Mouse (Mus musculus) testis, postnatal 10 days (tissue): ENCODE results near the gene Tie1.
A peak's percentile ranks its signal among the peaks of the same experiment; 100 is the strongest.

ENCODE experiments used
- DNase-seq: peaks from one replicate; pipeline ENCODE4 v3.0.0; 2021; ENCODE audit warnings: low spot score

Tie1 gene

DNA sequence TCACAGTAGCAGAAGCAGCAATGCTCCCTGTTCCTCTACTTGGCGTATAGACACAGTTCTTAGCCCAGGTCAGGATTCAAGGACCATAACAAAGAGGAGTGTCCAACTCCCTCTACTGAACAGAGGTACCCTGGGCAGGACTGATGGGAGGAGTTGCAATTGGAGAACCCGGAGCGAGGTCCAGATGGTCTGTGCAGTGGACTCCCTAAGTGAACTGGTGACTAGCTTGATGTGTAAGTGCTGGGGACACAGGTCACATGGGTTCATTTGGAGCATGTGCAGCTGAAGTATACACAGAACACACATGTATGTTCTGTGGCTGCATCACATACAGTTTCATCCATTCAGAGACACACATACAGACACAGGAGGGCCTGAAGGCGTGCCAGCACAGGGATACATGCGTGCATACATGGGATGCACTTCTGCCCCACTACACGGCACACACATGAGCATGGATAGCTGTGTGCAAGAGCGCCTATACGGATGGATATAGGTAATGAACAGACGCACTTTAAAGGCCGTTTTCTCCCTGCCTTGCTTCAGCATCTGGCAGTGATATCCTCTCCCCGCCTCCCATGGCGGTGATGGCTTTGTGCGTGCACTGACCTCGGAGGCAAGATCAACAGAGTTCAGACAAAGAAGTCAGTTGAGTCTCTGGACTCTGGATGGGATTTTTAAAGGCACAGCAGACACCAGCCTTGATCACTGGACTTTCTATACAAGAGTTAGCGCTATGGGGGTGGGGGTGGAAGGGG lies 12.9 kb downstream of the Tie1 start:
- DNase-seq, result no peak

DNA sequence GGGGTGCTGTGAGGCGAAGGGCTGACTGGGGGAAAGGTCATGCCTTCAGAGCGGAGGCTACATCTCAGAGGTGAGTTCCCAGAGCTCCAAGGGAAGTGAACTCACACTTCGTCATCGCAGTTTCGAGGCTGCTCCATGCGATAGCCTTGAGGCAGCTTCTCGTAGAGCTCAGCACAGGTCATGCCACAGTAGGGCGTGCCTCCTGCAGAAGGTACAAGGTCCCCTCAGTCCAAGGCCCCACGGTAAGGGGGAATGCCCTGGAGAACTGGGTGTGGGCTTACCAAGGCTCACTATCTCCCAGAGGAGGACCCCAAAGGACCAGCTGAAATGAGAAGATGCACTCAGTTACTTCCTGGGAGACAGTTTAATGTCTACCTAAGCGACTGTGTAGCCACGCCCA lies 17.2 kb downstream of the Tie1 start:
- no peak for DNase-seq

DNA sequence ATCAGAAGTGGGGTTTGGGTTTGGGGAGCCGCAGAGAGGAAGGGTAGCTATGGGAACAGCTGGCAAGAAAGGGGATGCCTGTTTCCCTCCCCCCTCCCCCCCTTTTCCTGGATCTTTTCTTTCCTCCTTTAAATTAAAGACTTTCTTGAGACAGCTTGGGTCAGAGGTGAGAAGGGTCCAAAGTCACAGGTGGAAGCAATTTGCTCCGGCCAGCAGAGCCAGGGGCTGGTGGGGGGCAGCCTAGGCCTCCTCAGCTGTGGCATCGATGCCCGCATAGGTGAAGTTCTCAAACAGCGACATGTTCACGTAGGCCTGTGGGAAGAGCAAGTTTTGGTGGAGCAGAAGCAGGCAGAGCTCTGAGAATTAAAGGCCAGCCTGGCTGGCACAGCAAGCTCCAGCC lies 18.6 kb downstream of the Tie1 start:
- DNase-seq, result no peak

DNA sequence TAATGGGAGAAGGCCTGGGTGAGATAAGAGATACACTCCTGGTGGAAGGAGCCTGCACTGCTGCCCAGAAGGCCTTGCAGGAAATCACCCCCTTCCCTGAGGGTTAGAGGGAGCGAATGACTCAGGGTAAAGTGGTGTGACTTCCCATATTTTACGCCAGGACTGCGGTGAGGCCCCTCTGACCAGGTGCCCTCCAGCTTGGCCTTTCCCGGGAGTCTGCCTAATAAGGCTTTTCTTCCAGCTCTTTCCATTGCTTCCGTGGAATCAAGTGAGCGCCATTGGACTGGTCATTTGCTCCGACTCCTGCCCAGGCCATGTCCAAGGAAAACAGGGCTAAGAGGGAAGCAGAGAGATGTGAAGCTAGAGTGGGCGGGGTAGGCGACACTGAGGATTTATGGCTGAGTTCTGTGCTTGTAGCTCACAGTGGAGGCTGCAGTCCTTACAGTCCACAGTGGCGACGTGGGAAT lies 24.1 kb downstream of the Tie1 start:
- DNase-seq, result no peak

DNA sequence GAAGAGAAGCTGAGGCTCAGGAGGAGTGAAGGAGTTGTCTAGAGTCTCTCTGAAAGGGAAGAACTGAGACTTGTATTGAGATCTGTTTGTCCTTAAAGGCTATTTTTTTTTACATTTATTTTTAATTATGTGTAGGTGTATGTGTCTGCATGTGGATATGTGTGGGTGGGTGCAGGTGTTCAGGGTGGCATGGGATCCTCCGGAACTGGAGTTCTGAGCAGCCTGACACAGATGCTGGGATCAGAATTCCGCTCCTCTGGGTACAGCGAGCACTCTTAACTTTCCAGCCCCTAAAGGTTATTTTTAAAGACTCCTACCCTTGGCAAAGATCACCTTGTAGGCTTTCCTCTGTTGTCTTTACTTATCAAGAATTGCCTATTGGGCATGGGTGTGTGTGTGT lies 24.9 kb downstream of the Tie1 start:
- DNase-seq, result no peak

DNA sequence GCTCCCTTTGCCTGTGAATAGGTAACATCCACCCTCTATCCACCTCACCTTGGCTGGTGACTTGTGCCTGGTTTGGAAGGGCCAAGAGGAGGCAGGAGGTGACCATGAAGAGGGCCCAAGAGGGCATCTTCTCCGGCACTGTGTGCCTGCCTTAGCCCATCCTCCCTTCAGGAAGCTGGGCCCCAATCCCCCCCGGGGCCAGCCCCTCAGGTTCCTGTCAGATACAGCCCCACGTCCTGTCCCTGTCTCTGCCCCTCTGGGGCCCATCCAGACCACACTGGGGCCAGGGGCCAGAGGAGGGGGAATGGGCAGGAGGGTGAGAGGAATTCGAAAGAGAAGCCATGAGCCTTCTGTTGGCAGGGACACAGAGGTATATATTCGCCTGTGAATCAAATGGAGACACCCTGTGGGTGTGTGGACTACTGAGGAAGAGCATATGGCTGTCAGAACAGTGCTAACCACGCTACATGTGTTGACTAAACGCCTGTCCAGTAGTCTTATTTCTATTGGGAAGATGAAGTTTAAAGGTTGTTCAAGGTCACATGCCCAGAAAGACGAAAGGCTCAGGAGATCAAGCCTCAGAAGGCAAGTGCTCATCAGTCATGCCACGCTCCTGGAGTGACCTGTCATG lies 32.4 kb downstream of the Tie1 start, which contains the start of gene Mpl:
Gene Mpl, minus strand, starts transcription at position 169 of the 631 bp plus-strand sequence.
- DNase-seq, result no peak

DNA sequence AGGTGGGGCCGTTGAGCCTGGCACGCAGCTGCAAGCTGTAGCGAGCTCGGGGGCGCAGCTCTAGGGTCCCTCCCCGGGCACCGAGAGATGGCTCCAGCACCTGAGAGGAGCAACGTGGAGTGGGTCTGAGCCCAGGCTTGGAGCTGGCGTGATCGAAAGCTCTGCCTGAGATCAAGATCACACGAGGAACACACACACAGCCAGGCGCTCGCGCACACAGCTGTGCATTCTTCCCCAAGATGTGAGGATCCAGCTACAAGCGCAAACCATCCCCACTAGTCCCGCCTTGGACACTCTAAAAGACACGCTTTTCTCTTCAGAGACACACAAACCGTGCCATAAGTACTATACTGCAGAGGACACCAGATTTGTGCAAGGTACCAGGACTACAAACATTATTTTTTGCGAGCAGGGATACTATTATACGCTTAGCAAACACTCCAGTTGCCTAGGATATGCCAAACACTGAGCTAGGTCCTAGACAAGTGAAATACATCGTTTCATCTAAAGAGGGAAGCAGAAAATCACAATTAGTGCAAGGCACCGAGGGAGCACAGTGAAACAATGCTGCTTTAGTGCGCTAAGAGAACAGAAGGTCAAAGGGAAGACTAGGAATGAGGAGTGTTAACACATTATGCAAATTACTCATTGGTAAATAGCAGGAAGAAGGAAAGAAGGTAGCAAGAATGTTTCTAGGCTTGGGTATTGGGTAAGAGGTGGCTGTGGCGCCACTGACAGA lies 43.3 kb downstream of the Tie1 start:
- DNase-seq, result no peak

DNA sequence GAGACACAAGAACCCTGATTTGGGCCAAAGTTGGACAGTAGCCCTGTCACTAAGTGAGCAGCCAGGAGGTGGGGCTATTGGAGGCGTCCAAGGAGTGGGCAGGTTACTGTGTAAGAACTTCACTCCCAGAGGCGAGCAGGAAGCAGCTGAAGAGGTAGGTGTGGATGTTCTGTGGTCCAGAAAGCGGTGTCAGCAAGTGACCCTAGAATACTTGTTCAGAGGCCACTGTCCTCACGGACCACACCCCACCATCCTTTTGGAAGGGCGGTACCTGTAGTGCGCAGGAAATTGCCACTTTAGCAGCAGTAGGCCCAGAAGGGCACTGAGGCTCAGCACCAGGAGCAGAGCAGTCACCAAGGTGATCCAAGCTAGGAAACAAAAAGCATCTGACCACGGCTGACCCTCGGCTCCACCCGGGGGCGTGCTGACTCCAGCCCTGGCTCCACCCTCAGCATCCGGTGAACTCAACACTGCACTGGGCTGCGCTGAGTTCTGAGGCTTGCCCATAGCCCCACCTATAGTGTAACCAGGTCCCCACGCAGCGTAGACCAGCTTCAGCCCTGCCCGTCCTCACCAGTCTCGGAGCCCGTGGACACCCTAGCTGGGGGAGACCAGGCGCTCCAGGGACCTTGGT lies 44.0 kb downstream of the Tie1 start:
- DNase-seq, result peak; percentile 58

DNA sequence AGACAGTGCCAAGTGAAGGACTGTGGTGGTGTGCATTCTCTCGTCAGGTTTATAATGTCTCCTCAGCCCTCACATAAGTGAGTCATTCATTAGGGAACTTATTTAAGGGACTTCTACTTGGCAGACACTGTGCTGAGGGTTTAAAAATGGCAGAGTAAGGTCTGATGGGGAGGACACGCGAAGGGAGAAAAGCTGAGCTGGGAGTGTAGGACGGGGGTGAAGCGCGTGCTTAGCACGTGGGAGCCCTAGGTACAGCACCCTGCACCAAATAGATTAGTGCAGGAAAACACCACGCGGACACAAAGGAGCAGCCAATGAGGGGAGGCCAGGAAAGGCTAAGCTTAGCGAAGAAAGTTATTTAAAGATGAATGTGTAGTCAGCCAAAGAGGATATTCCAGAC lies 44.8 kb downstream of the Tie1 start:
- no peak for DNase-seq

DNA sequence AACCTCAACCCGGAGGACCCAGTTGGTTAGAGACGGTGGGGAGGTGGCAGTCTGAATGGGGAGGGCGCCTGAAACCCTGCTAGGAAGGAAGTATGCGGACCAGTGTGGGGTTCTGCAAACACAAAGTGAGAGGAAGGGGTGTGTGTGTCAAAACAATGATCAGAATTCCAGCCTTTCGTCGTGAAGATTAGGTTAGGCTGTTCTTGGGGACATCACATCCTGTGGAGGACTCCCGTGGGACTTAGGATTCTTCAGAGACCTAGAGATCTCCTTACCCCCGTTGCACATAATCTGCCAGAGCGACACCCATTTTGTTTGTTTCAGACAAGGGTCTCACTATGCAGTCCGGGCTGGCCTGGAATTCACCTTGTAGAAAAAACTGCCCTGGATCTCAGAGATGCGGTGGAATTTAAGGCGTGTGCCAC lies 52.0 kb downstream of the Tie1 start:
- DNase-seq, result peak; percentile 50

DNA sequence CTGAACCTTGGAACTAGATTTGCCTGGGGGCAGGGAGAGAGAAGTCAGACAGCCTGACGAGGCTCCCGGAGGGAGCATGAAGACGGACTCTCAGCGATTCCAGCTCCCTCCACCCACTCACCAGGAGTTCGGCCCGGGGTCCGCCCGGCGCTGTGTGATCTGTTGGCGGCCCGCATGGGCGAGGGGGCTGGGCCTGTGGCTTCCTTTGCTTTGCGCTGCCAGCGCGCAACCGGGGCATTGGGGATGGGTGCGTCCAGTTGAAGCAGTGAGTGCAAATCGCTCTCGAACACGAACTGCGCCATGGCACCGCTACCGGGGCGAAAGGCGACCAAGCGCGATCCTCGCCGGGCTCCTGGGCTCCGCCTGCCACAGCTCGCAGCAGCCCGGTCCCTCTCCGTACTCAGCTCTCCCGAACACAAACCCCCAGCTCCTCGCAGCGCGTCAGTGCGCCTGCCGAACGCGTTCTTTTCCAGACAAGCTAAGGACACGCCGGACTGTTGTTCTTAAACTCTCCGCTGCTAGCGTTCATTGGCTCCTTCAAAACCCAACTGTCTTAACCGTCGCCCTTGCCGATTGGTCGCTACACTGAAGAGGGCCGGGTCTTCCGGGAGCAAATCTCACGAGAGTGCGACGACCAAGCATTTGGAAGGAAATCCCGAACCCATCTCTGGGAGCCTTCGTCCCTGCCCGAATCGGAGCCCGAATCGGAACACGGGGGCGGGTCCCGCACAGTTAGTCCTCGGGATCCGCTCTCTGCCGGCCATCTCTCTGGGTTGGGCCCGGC lies 52.8 kb downstream of the Tie1 start, which contains the start of gene Cdc20:
Gene Cdc20, minus strand, starts transcription at position 533 of the 784 bp plus-strand sequence.
- peak; percentile 93 for DNase-seq

DNA sequence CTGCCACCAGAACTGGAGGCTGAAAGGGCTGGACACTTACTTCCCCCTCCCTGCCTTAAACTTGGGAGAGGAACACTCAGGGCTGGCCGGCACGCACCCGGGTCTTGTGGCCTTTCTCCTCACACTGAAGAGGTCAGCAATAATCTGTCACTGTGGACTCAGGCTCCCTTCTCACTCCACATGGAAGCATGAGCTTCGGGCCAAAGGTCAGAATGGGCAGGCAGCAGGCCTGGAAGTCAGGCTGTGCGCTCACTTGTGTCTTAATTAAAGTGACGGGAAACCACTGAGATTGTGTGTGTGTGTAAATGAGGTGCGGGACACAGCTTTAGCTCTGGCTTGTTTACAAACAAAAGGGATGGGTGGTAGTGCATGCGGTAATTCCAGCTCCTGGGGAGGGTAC lies 57.5 kb downstream of the Tie1 start:
- no peak for DNase-seq

DNA sequence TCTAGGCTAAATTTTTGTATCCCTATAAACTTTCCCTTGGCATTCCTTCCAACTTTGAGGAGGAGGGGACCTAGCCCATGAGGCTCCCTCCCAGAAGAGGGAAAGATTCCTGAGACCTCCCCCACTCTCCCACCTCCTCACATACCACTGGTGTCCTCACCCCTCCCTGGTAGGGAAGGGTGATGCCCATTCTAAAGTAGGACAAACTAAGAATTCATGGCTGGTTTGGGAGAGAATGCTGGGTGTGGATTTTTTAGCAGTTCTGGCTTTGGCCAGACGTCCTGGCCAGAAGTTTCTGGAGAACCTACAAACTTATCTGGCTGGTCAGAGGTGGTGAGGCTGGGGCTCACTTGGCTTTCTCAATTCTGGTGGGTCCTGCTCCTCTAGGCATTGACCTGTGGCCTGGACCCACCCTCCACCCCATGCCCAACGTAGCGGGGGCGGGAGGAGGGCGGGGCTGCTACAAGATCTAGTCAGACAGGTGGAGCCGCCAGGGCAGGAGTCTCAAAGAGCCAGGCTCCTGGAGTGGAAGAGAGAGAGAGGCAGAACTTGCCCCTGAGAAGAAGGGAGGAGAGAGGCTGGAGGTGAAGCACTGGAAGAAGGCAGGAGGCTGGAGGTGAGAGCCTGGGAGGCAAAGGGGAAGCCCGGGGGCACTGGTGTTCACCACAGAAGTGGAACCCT lies 60.5 kb downstream of the Tie1 start:
- no peak for DNase-seq

DNA sequence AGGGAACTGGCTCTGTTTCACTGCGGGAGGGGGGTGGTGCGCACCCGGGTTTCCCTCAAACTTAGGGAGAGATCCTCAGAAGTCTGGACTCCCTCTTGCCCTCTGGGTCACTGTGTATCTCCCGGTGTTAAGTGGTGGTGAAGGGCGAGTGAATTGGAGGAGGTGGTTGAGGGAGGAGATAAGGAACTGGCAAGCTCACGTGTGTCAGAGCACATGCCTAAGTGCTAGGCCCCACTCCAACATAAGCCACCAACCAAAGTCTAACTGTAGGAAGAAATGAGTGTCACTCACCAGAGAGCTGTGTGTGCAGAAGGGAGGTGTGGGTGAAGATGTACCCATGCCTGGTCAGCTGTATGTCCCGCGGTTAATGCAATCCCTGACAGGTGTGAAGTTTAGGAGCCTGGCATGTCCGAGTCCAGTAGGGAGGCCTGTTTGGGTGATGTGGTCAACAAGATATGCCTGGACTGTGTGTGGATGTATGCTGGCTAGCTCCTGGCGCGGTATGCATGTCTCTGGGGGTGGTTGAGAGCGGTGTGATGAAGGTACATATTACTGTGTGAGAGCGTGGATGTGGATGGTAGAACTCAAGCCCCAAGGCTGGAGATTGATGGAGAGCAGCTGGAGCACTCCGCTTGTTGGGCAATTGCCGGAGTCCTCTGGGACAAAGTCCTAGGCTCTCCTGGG lies 61.2 kb downstream of the Tie1 start:
- no peak for DNase-seq

DNA sequence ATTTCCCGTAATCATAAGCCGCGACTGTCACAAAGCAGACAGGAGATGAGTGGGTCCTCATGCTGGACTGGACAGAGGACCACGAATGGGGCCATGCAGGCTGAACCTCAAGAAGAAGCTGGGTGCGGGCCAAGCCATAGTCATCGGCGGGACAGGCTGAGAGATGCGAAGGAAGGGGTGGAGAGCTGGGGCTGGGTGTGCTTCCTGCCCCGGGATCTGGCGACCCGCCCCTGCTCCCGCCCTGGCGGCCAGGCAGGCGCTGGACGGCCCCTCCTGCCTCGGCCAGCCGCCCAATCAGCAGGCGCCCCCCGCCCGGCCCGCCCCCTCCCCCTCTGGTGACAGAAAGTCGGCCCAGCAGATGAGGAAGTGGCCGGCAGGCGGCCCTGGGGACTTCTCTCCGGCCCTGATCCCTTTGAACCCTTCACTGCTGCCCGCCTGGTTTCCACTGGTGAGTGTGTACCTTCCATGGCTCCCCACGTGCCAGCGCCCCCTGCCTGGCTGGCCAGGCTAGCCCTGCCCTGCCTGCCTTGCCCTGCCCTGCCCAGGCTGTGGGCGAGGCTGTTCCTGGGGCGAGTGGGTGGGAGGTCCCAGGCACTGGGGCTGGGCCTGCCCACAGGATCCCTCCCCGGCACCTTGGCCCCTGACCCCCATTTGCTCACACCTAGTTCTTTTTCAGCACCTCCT lies 62.0 kb downstream of the Tie1 start, which contains the start of gene Elovl1:
Gene Elovl1, plus strand, starts transcription at position 326 of the 684 bp plus-strand sequence.
- DNase-seq, result peak; percentile 92

DNA sequence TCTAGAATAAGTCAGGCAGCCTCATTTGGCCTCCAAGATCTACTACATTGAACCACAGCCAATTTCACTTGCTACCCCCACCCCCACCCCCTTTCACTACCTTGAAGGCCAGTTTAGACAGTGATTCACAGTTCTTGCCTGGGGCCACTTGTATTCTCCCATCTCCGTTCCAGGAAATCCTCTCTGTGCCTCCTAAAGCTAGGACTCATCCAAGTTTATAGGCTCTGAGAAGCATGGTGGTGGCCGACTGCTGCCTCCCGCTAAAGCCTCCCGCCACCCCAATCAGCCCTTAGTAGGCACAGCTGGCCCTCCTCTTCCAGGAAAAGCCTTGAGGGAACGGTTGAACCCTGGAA lies 62.5 kb downstream of the Tie1 start:
- no peak for DNase-seq

DNA sequence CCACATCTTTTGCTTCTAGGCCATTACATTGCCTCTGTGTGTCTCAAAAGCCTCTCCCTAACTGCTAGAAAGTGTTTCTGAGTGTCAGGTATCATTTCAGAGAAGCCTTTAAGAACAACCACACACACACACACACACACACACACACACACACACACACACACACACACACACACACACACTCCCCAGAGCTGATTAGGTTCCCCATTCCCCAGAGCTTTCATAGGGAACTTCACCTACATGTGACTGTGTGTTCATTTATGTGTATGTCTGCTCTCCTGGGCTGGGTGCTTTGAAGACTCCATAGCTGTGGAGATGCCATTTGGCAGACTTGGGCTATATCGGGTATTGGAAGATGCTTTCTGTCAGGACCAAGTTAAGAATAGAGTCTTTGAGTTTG lies 64.5 kb downstream of the Tie1 start:
- no peak for DNase-seq

DNA sequence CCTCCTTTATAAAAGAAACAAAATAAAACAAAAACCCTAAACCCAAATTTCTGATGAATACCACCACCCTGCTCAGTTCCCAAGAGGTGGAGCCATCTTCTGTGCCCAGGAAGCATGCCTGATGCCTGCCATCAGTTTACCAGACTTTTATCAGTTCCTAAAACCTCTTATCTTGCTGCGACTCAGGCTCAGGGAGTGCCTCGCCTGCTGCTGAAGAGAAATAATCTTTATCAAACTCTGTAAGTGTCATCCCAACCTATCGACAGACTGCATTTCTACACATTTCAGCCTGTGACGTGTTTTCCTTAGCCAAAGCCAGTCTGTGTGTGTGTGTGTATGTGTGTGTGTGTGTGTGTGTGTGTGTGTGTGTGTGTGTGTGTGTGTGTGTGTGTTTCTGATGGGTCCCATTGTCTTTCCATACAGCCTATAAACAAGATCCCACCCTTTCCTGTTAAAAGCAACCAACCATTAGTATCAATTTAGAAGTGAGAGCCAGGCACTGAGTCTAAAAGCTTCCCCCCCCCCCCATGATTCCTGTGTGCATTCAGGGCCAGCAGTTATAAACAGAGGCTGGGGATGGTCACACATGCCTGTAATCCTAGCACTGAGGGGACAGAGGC lies 65.2 kb downstream of the Tie1 start:
- DNase-seq, result no peak

DNA sequence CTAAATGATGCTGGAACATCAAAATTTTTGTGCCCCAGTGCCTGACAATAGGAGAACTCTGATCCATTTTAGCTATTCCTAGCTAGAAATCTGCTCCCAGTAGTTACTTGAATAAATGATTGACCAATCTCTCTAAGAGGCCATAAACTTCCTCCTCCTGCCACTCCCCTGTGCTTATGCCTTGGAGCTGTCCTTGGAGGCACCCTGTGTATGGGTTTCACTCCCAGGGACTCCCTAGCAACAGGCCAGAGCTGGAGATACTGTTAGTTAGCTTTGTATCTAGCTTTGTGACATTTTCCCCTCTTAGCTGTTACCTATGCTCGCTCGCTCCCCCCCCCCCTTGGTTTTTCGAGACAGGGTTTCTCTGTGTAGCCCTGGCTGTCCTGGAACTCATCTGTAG lies 68.5 kb downstream of the Tie1 start:
- DNase-seq, result no peak
